Mouse (Mus musculus) kidney, postnatal 25 days (tissue): ENCODE measurements around the gene Smim14.
"Not testable (repeated sequence)": the region's sequence is repeated elsewhere in the genome, so short reads cannot be mapped to it uniquely, and the experiment has no call there.

Source experiments
- DNase-seq, 2 experiments: peaks; one replicate each; pipeline ENCODE4 v3.0.0; 2021; ENCODE audit warnings: mixed read lengths in 2 of 2

Smim14 gene

DNA sequence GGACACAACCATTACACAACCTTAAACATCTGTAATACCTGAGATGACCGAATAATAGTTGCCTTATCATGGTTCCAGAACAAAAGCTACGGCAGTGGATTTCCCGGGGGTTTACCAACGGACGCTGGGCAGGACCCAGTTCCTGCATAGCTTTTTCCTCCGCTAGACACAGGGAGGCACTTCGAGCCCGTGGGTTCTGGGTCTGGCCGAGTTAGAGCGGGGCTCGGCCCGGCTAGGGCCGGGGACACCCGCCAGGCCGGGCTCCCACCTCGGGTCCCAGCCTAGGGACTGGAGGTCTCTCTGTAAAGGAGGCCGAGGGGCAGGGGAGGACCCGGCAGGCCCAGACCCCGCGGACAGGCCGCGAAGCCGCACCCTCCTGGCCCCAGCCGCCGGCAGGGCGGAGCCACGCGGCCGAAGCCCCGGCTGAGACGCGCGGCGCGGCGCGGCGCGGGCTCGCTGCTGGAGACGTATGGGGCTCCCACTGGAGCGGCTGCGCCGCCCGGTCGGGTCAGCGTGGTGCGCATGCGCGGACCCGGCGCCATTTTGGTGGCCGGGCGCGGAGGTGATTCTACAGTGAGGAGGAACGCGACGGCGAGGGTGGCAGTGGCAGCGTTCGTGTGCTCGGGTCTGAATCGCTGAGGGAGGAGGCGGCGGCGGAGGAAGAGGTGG is at the start of gene Smim14, which contains the start of gene Ube2k:
Smim14 (minus strand) TSS at position 434 of the 669 bp plus-strand sequence.
Ube2k (plus strand) TSS at position 483 of the 669 bp plus-strand sequence.
- DNase-seq = peak; percentile 91 to 96

DNA sequence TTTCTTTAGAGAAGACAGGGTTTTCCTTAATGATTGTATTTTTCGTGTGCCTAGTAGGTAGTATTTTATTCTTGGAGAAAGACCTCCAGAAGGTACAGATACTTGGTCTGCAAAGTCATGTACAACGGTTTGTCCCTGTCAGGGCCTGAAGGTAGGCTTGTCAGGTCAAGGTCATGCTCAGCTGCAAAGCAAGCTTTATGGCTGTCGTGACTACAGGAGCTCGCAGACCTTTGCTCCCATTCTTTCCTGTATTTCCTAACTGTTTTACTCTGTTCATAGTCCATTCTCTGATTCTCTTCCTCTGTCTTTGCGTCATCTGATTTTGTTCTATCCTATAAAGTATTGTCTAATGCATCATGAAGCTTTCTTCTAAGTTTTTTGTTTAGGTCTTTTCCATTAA is 49.3 kb upstream of the Smim14 start:
- peak; percentile 16 to 60 for DNase-seq

DNA sequence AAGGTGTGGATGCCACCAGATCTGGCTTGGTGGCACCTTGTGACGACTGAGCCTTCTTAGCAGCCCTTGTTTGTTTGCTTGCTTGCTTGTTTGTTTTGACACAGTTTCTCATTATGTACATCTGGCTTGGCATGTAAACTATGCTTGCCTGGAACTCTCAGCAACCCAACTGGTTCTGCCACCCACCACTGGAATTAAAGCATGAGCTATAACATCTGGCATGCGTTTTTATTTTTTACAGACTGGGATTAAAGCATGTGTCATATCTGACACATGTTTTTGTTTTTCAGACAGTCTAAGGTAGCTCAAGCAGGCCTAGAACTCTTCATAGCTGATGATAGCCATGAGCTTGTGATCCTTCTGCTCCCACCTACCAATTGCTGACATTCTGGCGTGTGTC is 41.6 kb upstream of the Smim14 start:
- no peak for DNase-seq

DNA sequence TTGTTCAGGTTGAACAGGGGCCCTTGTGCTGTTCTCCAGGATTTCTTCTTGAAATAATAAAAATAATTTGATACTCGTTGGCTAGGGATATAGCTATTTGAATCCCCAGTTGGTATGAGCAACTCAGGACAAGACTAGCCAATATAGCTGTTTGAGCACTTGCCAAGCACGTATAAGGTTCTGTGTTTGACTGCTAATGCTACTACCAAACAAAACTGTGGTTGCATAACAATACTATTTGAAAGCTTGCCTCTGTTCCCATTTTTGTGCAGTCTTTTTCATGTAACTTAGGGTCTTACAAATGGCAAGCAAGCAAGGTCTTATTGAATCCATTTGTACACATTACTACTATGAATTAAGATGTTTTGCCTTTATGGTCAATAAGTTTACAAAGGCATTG is 38.9 kb upstream of the Smim14 start:
- DNase-seq = no peak

DNA sequence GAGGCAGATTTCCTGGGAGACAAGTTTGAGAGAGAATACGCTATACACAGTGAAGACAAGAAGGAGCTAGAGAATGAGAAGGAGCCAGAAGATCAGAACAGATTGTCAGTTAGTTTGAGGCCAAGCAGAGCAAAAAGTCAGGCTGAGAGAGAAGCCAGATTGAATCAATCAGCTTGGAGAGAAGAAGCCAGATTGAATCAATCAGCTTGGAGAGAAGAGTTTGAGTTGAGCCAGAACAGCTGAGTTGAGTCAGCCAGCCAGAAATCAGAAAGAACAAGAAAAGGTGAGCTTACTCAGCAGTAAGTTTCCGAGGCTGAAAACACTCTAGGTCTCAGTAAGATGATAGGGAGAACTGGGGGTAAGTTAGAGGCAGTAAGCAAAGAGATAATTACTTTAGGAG is 37.9 kb upstream of the Smim14 start:
- DNase-seq = no peak

DNA sequence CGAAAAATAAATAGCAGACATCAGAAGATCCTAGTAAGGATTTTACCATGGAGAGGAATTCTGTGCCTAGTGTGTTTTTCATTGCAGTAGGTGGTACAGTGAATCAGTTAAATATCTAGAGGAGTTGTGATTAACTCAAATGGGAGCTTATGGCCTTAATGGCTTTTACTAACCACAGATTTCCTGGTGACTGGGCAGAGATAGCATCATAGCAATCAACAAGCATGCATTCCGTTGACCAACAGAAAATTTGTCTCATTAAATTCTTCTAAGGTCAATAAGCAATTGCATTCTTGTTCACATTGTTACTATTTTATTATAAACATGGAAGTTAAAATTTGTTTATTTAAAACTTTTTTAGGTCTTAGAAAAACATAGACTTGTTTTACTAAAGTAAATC is 28.5 kb upstream of the Smim14 start:
- DNase-seq = no peak

DNA sequence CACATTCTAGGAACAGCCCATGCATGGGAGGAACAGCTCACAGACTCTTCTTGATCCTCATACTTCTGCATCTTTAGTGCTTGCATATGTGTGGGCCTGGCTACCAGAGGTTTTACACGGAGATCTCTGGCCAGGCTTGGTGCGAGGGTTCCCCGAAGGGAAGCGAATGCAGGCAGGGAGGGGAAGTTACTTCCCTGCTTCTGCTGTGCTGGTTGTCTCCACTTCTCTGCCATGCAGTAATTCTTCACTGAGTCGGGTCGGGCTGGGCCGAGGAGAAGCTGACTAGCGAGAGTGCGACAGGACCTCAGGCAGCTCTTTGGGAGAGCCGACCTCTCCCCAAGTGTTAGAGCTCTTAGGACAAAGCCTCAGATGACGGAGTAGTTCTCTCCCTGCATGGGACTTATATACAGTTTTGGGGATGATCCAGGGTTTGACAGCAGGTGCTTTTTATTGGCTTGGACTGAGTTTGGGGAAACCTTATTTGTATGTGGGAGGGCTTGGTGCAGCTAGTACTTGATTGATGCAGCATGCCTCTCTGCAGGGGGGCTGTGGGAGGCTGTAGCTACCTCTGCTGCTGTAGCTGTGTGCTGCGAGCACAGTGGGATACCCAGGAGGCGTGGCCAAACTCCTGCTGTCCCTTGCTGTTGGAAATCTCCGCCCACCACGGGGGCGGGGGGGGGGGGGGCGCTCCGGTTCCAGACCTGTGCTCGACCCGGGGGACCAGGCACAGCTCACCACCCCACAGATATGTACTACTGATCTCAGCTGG is 24.3 kb upstream of the Smim14 start:
- peak in 1 of 2 experiments; percentile 44 for DNase-seq

DNA sequence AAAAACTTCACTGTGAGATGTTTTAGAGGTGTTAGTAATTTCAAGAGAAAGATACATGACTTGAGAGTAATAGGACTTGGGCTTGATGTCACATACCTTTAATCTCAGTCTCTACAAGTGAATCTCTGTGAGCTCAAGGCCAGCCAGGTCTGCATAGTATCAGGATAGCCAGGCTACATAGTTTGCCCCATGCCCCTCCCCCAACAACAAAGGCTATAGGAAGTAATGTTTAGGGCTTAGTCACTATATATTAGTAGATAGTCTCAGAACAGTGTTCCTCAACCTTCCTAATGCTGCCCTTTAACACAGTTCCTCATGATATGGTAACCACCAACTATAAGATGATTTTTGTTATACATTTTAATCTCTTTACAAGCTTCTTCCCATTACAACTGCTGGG is 20.1 kb upstream of the Smim14 start:
- DNase-seq = no peak

DNA sequence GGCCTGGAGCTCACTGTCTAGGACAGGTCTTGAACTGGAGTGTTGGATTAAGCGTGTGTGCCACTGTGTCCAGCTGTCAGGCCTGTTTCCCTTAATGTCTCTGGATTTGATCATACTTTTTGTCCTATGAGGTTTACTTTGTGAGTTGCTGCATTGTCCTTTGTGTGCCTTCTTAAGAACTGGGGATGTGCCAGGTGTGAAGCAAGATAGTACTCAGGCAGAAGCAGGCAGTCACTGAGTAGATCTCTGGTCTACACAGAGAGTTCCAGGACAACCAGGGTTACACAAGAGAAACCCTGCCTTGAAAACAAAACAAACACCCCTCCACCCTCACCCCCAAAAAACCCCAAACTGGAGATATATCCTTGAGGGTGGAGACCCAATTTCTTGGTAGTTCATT is 12.7 kb upstream of the Smim14 start:
- no peak for DNase-seq

DNA sequence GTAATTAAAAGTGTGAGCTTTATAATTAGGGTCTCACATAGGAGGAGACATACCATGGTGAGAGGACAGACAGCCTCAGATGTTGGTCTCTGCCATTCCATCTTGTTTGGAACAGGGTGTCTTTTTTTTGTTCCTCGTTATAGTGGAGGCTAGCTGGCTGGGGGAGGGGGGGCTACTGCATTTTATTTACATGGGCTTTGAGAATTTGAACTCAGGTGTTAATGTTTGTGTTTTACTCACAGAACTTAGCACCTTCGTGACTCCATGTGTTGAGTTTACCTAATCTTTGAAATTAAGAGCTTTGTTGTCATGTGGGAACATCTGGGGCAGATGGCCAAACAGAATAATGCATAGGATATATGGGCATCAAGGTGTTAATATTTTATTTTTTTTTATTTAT is 7.6 kb upstream of the Smim14 start:
- DNase-seq = no peak

DNA sequence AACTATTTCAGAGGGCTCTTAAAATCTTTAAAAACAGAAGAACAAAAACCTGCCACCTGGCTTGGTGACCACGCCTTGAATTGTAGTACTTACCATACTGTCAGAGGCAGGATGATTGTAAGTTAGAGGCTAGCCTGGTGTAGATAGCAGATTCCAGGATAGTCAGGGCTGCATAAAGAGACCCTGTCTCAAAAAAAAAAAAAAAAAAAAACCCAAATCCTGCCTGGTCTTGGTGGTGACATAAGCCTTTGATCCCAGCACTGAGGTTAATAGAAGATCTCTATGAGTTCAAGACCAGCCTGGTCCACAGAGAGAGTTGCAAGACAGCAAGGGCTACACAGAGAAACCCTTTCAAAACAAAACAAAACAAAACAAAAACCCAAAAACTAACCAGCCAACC is 6.5 kb upstream of the Smim14 start:
- DNase-seq = no peak

DNA sequence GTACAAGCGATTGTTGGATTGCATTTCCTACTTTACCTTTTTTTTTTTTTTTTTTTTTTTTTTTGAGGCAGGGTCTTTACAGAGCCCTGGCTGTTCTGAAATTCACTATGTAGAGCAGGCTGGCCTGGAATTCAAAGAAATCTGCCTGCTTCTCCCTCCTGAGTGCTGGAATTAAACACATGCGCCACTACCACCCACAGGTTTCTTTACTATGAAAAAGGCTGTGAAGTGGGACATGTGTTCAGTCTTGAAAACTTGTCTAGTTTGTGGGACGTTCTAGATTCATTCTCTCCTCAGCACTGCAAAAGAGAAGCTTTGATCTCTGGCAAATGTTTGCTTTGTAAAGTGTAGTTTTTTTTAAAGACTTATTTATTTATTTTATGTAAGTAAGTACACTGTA is 4.9 kb upstream of the Smim14 start:
- DNase-seq = no peak

DNA sequence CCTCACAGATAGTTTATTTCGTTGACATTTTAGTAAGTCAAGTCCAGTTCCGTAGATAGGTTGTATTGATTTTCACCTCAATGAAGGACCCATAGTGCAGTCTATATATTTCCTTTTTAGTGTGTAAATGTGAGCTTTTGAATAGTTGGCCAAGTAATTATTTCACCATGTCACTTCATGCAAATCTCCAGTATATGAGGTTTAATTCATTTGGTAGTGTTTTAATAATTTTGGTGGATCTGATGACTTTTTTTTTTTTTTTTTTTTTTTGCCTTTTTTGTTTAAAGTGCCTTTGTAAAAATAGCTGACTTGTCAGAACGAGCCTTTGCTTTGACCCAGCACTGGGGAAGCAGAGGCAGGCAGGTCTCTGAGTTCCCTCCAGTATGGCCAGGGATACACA is 2.8 kb upstream of the Smim14 start:
- DNase-seq = no peak

DNA sequence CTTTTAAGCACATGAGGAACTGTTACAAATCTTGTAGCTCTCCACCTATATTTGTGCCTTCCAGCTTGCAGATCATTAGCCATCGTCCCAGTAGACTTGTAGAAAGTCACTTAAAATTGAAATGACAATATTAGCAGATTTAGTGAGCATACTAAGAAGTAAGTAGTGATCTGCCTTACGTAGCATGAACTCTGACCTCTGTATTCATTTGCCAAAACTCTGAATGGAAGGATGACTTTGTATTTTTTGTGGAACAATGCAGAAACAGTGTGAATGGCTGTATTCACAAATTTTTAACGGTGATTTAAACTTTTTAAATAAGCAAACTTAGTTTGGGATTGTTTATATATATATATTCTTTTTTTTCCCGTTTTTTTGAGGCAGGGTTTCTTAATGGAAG is 1.8 kb upstream of the Smim14 start:
- DNase-seq = no peak

DNA sequence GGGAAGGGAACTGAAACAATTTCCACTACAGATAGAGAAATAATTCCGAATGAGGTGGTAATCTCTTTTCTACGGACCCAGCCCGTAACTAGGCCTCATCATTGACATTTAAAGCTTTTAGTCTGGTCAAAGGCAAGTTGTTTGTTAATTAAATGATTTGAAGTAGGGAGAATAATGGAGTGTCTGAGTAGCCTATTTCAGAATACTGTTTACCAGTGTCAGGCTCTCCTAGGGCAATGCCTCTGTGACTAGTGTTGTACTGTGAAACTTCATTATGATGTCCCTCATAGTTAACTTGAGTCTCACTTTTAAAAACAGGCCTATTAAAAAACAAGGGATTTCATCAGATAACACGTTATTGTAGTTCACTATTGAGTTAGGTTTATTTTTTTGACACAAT is 1.1 kb upstream of the Smim14 start:
- DNase-seq = no peak

DNA sequence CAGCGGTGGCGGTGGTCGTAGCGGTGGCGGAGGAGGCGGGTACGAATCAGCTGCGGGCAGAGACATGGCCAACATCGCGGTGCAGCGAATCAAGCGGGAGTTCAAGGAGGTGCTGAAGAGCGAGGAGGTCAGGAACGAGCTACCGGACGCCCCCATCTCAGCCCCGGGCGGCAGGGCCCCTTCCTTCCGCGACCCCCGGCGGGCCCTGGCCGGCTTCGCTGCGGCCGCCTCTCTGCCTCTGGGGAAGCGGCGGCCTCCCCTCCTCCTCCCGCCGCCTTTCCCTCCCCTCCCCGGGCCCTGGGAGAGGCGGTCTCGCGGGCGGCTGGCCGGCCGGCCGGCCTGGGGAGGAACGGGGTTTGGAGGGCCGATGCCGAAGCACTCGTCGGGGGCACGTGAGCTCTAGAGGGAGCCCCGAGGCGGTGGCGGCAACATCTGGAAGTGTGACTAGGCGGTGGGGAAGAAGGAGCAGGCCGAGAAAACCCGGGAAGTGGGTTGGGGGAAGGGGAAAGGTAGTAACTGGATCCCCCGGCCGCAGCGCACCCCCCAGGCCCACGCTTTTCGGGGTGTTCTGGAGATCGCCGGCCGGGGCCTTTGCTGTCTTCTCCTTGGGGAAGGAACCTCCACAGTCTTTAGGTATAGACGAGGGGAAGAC is 562 bp upstream of the Smim14 start:
- peak; percentile 41 to 81 for DNase-seq

DNA sequence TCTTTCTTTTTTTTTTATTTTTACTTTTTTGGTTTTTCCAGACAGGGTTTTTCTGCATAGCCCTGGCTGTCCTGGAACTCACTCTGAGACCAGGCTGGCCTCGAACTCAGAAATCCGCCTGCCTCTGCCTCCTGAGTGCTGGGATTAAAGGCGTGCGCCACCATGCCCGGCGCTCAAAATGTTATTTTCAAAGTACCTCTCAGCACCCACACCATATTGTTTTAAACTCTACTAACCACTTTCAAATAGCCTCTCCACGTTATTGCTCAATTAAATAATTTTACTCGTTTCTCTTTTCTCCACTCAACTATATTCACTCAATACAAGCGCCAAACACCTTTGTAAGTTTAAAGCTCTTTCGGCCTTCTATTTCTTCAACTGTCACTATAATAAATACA is 917 bp downstream of the Smim14 start:
- DNase-seq = not testable (repeated sequence)

DNA sequence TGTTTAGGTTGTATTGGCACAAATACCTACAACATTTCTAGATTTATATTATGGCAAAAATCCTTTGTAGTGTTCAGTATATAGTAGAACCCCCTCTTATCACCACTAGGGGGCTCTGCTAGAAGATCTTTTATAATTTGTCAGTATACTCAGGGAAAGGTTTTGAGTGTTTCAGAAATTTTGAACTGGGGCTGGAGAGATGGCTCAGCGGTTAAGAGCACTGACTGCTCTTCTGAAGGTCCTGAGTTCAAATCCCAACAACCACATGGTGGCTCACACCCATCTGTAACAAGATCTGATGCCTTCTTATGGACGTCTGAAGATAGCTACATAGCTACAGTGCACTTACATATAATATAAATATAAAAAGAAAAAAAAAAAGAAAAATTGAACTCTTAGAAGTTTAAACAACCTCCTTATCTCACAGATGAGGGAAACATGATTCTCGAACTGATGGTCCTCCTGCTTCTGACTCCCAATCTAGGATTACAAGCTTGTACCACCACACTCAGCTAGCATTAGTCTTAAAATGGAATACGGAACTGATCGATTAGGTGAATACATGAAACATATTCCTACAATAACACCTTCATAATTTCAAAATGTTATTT is 1.4 kb downstream of the Smim14 start:
- peak in 1 of 2 experiments; percentile 38 for DNase-seq

DNA sequence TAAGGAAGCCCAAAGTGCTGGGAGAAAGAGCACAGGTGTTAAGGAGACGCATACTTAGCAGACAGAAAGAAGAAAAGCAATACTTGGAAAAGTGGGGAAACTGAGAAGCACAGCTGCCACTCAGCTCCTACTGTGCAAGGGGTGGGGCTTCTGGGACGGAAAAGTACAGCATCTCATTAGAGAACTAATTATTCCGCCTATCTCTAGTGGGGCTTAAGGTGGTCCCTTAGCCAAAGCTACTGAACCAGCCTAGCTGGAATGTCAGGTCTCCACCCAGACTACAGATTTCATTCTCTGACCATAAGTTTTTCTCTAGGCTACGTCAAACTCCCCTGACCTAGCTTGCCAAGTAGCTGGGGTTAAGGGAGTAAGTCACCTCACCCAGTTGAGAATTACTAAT is 2.5 kb downstream of the Smim14 start:
- no peak for DNase-seq

DNA sequence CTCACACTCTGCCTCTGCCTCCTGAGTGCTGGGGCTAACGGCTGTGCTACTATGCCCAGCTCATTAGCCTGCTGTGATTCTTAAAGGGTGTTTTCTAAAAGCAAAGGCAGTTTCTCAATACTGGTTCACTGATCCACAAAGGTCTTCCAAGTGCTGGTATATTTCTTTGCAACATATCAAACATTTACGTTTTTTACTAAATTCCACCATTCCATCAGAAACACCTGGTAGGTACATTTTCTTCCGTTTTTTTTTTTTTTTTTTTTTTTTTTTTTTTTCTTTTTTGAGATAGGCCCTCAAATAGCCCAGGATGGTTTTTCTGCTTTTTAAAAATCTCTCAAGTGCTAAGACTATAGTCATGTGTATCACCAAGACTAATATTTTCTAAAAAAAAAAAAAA is 5.7 kb downstream of the Smim14 start:
- DNase-seq = no peak

DNA sequence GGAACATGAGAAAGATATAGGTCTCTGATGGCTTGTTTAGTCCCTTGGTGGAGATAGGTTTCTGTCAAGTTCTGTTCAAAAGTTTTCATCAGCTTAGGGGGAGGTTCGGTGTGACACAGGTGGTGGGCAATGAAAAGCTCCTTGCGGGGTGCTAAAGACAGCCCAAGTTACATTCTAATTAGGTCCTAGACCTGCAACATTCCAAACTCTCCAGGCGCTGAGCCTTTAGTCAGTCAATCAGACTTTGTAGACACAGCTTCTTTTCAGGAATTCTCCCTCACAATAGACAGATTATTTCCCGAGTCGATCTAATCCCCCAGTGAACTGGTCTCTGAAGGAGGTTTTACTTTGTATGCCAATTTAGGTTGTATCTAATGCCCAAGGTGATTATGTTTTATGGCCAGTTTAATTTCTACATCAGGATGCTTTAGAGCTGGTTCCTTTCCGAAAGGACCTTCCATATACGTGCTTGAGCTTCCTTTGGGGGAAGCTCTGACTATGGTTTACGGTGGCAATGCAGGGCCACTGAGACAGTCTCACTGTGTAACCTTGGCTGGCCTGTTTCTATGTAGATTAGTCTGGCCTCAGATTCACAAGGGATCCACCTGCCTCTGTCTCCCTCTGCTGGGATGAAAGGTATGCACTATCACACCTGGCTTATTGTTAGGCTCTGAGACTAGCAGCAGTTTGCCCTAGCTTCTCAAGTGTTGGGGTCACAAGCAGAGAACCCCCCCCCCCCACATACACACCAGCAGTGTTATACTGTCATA is 11.1 kb downstream of the Smim14 start:
- DNase-seq = peak; percentile 23 to 42

DNA sequence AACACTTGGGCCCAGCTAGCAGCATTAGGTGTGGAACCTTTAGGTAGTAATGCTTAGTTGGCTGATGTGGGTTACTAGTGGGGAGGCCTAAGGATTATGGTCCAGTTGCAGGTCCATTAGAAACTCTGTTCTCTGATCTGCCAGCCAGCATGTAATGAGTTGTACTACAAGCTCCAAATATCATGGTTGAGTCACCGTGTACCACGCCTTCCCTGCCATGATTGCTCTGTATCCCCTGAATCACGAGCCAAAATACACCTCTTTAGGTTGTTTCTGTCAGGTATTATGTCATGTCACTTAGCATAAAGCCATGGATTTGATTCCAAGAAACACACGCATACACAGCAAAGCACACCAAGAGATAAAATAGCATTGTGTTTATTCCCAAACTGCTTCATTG is 12.2 kb downstream of the Smim14 start:
- no peak for DNase-seq

DNA sequence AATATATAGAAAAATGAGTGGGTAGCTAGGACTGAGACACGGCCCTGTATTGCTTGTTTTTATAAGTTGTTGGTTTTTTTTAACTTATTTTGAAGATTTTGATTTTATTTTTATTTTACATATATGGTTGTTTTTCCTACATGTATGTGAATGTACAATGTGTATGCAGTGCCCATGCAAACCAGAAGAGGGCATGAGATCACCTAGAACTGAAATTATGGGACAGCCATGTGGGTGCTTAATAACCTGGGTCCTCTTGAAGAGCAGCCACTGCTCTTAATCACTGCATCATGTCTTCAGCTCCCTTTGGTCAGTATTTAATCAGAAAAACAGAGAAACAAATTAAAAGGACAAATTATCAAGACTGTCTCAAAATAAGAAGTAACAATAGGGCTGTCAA is 15.2 kb downstream of the Smim14 start:
- no peak for DNase-seq
